Mouse (Mus musculus): Measurements from ENCODE around the gene Cux1.

Gene Cux1

DNA sequence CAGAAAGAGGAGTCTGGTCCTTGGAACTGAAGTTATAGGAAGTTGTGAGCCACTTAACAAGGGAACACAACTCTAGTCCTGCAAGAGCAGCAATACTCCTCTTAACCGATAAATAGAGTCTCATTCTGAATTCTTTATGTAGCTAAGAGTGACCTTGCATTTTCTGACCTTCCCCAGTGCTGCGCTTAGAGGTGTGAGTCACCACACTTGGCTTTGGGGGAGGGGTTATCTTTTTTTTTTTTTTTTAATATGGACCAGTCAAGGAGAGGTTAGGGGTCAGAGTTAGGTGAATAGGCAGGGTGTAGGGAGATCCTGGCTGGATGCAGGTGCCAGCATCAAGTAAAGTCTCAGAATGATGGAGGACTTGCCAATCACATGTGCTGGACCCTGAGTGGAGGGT, 180.5 kb downstream of the Cux1 start:
- CTCF ChIA-PET: no interaction called here

DNA sequence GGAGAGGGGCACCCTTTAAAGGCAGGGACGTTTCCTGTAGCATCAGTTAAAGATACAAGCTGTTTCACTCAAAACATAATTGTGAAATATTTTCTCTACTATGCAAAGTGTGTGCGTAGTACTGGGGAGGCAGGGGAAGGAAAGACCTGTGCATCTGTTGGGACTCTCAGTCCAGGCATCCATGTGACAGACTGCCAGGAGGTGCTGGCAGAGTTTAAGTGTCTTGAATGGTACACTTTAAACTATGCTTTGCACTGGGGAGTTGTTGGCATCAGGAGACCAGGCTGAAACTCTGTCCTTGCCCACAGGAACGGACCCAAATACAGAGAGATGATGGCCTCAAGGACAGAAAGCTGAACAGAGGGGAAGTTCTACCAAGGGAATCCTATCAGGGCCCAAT, 182.1 kb downstream of the Cux1 start:
- CTCF ChIA-PET: no interaction called here

GRCm38 (mm10) chr5:136382261-136383005, 184.9 kb downstream of the Cux1 start:
- CTCF ChIA-PET: interaction anchor here (0.6 kb wide), 1 partner anchor 73 kb away, joined by 8 read pairs; no protein-coding TSS in a partner anchor

GRCm38 (mm10) chr5:136379405-136379804, 187.9 kb downstream of the Cux1 start:
- CTCF ChIA-PET: interaction anchor here (0.6 kb wide), 3 partner anchors 23 to 284 kb away, joined by 3 to 5 read pairs (median 4); no protein-coding TSS in a partner anchor

- CTCF ChIA-PET: no interaction called here
These were observed 190.2 kb downstream of the Cux1 start for GRCm38 (mm10) chr5:136377101-136377500.

DNA sequence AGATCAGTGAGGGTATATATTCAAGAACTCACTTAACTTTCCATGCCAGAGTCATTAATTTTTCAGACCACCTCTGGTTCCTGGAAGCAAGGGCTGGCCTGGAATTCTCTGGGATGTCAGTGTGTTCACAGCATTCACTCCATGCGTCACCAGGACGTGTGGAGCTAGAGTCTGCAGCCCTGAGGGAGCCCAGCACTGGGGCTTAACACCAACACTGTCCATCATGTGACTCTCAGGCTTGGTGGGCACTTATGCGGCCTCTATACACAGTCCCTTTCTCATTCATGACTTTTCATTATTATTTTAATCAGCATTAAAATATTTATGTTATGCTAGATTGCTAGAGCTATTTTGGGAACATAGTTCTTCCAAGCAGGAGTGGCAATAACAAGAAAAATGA, 191.9 kb downstream of the Cux1 start:
- CTCF ChIA-PET: no interaction called here

- CTCF ChIA-PET: no interaction called here
These were observed 195.0 kb downstream of the Cux1 start for GRCm38 (mm10) chr5:136372276-136372675.

DNA sequence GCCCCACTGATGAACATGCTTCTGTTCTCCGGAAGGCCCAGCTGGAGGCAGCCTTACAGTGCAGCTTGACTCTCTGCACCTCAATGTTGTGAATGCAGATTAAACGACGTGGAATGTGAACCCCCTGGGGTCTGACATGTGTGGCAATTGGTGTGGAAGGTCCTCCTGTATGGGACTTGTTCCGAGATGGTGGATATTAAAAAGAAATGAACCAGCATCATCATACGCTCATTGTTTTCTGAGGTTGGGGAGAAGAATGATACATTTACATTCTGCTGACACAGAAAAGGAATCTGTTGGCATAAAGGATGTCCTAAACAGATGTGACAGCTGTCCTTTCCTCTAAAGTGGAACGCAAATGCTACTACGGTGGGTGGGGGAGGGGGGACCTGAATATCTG, 203.9 kb downstream of the Cux1 start:
- CTCF ChIA-PET: no interaction called here

DNA sequence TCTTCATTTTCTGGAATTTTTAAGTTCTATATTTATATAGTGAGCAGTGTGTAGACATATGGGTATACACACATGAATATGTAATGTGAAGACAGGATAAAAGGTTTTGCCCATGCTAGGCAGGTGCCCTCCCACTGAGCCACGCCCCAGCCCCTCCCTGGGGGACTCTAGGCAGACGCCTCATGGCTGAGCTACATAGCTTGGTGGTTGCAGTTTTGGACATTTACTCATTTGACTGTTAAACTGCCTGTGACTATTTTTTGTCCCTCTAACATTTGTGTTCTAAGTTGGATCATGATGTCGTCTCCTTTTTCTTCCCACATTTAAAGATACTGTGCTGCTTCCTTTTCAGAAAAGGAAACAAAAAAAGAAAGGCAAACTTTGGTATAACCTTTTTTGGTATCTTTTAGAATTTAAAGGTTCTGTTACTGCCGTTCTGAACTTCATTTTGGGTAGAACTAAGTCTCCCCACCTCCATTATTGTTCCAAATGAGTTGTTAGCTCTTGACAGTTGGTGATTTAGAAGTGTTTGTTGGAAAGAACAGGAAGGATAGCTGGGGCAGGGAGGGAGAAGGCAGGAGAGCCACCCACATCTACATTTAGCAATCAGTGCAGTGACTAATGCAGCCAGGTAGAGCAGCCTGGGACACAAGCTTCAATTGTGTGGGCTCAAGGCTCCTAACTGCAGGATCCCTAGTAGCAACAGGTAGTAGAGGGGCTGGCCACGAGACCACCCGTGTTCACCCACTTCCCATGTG, 204.6 kb downstream of the Cux1 start:
- CTCF ChIA-PET: no interaction called here

DNA sequence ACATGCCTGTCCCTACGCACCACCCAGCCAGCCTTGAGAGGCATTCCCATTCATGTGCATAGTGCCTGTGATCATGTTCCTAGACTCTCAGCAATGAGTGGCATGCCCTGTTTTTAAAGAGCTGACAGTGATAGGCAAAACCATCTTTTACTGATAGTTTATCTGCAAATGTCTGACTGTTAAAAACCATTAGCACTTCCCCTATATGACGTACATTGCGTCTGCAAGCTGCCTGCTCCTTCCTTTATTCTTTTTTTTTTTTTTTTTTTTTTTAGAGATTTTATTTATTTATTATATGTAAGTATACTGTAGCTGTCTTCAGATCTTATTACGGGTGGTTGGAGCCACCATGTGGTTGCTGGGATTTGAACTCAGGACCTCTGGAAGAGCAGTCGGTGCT, 205.3 kb downstream of the Cux1 start:
- CTCF ChIA-PET: no interaction called here

GRCm38 (mm10) chr5:136357227-136357626, 210.1 kb downstream of the Cux1 start:
- CTCF ChIA-PET: no interaction called here

DNA sequence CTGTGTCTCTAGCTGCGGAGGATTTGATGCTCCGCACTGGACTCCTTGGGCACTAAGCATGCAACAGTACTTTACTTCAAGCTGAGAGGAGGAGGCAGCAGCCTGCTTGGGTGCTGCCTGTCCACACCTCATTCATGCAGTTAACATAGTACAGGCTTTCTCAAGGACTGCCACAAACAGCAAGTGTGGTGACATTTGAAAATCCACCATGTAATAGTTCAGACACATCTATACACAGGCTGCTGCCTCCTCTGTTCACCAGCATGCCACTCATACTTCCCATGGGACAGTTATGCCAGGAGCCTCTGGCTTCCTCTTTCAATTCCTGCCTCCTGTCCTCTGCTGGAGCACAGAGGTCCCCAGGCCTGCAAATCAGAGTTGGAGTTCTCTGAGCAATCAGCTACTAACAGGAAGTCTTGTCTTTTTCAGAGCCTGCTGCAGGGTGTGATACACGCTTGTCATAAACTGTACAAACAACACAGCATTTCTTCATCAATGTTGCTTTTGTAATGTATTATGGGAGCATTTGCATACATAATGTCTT, 211.6 kb downstream of the Cux1 start:
- CTCF ChIA-PET: no interaction called here

- CTCF ChIA-PET: no interaction called here
These were observed 212.6 kb downstream of the Cux1 start for GRCm38 (mm10) chr5:136354729-136355128.

DNA sequence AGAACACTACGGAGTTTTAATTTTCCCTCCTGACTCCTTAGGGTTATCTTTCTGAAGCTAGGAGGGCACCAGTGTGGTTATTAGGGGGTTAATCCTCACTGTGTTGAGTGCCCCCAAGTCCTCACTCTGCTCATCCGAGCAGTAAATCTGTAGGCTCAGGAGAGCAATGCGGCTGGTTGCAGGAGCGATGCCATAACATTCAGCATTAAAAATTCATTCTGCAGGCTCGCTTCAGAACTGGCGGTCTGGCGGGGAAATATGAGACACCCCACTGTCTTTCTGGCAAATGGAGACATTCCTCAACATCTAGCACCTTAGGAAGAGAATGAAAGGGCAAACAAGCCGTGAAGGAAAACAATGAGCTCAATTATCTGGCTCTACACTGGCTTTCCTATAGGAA, 214.2 kb downstream of the Cux1 start:
- CTCF ChIA-PET: no interaction called here

DNA sequence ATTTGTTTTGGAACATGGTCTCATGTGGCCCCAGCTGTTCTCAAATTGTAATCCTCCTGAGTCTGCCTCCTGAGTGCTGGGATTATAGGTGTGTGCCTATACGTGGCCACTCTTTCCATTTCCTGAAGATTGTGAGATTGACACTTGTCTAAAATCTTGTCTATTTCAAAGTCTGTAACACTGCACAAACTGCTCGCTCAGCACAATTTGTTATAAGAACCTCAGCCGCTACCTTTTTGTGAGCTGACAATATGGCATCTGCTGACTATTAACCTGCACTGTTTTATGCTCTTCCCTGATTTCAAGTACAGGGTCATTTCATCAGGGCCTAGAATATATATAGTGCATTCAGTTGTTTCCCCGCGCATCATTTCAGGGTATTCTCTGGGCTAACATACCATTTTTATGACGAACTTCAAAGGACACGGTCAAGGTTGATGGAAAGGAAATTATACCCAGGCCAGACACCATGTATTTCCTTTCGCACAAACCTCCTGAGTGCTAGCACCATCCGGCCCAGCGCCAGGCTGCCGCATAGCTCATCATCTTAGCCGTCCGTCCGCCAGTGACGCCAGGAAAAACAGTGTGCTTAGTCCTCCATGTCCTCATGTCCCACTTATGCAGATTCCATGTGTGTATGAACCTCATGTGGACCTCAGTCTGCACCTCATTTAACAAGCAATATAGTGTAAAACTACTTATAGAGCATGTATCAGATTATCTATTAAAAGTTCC, 224.0 kb downstream of the Cux1 start:
- CTCF ChIA-PET: no interaction called here

- CTCF ChIA-PET: no interaction called here
These were observed 230.3 kb downstream of the Cux1 start for GRCm38 (mm10) chr5:136336798-136337527.

DNA sequence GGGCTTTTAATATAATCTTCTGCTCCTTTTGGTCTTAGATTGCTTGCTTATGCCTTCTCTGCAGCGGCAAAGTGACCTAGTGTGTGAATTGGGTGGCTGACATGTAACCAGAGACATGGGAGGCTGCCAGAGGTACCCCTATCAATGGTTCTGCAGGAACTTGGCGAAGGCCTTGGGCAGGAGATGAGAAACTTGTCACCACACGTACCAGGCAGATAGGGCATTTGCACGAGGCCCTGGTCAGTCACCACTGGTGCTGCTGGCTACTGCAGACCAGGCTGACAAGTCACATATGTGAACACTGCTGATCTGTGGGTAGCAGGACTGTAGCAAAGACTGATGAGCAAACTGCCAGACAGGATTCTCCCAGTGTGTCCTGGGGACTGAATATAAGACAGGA, 231.6 kb downstream of the Cux1 start:
- CTCF ChIA-PET: no interaction called here

DNA sequence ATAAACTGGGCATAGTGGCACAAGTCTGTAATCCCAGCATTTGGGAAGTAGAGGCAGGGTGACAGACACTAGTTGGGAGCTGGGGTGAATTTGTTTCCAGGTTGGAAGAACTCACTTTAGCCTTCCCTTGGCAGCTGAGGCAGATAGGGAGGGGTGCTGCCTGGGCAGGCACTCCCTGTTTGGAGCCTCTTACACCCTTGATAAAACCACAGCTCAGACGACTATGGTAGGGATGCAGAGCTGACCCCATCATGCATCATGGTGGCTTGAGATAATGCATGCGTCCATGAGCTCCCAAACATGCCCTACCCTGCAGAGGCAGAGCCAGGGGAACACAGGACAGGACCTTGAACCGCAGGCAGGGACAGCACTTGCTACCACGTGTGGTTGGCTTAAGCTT, 232.5 kb downstream of the Cux1 start:
- CTCF ChIA-PET: no interaction called here

DNA sequence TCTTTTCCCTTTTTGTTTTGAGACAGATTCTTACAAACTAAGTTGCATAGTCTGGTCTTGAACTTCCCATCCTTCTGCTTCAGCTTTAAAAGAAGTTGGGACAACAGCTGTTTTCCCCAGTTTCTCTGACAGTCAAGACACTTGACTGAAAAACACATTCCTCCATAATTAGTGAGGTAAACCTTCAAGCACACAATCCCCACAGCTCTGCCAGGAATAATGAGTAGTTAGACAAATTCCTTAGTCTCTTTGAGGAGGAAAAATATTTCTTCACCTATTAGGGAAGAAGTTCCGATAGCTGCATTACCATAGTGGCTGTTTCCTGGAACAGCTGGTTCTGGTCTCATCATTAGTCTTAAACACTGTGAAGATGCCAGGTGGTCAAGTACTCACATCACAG, 233.2 kb downstream of the Cux1 start:
- CTCF ChIA-PET: no interaction called here

GRCm38 (mm10) chr5:136332786-136333462, 234.4 kb downstream of the Cux1 start:
- CTCF ChIA-PET: interaction anchor here (0.6 kb wide), 1 partner anchor 19 kb away, joined by 3 read pairs; no protein-coding TSS in a partner anchor

DNA sequence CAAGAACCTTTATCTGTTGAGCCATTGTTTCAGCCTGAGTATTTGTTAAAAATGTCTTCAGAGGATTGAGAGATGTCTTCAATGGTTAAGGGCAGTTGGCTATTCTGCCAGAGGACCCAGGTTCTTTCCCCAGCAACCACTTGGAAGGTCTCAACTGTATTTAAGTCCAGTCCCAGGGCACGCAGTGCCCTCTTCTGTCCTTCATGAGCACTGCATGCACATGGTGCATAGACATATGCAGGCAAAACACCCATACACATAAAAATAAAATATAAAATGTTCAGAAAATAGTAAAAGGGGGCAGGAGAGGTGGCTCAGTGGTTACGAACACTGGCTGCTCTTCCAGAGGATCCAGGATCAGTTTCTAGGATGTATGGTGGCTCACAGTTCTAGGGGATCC, 239.6 kb downstream of the Cux1 start:
- CTCF ChIA-PET: no interaction called here

All from spleen, embryonic (tissue).